Mouse (Mus musculus): ENCODE data around the gene Gm37240.

GRCm38 (mm10) chr3:84732016-84732502 lies 1155.3 kb downstream of the Gm37240 start:
- TF ChIP-seq CTCF (IDR thresholded peaks at IDR 0.05; ENCODE audit: low read depth): no peak
- no peak for TF ChIP-seq EP300 (optimal IDR thresholded peaks at IDR 0.05)
